Mouse (Mus musculus) heart, adult 8-10 months (tissue): ENCODE data around the gene Kdm2b. TPM values are rescaled to one million over a fixed set of nuclear protein-coding genes. Genes with fewer than 3 reads are reported as not detected.

Experiments used
- DNase-seq: peaks from one replicate; pipeline ENCODE4 v3.0.0; 2022; ENCODE audit warnings: low spot score
- total RNA-seq, 4 experiments: library from RNA; stranded (reverse); gene quantifications; 2 replicates each; pipeline ENCODE4 v1.2.4; 2022

Gene Kdm2b
- total RNA-seq, 4 experiments from 2014 or later = 12.7 to 14.9 (median 14.4) TPM

DNA sequence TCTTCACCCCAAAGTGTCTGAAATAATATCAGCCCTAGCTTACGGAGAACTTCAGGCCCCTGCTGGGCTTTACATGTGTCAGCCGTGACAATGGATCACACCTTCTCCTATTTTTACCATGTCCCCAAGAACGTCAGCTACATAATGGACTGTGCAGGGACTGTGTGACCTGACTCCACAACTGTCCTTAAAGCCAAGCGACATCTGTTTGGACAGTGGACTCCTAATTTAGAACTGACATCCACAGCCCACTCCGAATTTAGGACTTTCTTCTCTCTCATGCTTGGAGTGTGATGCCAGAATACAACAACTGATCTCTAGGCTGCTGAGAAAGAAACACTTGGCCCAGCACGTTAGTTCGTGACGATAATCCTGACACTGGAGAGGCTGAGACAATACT is 62.5 kb downstream of the Kdm2b start:
- peak; percentile 21 for DNase-seq

GRCm38 (mm10) chr5:122926341-122926740 is 63.3 kb downstream of the Kdm2b start:
- no peak for DNase-seq

GRCm38 (mm10) chr5:122925534-122925958 is 64.1 kb downstream of the Kdm2b start:
- DNase-seq = peak; percentile 72

DNA sequence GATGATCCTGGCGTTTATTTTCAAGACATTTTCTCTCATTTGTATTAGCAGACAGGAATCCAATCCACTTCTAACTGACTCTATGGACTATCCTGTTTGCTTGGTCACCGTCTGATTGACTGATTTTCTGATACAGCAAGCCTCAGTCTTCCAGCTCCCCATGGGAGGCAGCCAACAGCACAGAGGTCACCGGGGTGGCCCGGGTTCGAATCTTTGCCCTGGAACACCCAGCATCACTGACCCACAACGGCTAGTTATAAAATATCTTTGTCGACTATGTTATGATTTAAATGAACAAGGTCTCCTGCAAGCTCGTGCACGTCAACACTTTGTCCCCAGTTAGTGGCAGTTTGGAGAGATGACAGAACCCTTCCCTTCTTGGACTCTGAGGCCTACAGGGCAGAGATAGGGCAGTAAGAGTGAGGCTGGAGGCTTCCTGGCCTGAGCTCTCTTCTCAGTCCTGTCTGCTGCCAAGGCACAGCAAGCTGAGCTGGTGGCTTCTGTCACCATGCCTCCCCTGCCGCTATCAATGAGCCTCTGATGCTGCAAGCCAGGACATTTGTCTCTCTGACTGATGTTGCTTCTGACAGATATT is 65.7 kb downstream of the Kdm2b start:
- peak; percentile 40 for DNase-seq

DNA sequence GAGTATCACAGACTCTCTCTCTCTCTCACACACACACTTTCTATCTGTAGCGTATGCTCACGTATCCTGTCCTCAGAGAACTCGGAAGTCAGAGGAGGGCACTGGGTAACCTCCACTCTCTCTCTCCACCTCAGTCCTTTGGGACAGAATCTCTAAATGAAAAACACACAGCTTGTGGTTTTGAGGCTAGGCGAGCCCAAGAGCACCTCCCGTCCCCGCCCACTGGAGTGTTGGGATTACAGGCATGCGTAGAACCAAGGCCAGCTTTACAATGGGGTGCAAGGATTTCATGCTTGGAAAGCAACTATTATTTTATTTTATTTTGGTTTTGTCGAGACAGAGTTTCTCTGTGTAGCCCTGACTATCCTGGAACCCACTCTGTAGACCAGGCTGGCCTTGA is 67.7 kb downstream of the Kdm2b start:
- DNase-seq = no peak

DNA sequence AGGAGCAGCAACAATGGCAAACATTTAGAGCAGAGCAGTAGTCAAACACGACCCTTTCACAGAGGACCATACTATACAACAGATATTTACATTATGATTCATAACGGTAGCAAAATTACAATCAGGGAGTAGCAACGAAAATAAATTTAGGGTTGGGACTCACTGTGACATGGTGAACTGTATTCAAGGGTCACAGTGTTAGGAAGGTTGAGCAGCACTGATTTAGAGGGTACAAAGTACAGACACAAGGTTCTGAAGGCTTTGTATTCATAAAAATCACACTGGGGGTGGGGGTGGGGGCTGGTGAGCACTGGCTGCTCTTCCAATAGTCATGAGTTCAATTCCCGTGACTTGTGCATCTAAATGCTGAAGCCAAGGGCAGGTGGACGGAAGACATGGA is 69.1 kb downstream of the Kdm2b start:
- no peak for DNase-seq

DNA sequence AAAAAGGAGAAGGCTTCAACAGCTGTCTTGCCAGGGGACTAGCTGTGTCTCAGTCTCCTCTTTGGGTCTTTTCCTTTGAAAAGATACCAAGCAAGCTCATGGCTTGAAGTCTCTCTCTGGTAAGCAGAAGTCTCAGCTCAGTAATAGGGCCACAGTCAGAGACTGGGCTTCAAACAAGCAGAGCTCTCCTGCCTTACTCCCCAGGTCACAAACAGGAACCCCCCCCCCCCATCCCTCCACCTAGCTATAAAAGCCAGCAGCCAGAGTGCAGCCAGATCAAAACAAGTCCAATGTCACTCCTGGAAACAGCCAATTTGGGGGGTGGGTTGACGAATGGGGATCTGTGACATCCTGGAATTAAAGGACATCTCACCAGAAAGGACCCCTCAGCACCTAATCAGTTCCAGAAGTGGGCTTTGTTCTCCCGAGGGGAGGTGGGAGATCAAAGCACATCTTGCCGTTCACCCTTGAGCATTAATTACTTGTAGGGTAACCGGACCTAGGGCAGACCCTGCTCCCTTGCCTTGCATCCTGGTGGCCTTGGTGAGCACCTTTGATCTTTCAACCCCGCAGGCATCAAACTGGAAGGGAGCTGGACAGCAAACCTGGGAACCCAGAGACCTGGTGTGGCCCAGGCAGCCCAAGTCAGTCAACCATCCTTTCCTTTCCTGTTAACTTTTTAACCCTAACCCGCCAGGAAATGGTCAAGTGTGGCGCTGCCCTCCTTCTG is 71.5 kb downstream of the Kdm2b start:
- no peak for DNase-seq

DNA sequence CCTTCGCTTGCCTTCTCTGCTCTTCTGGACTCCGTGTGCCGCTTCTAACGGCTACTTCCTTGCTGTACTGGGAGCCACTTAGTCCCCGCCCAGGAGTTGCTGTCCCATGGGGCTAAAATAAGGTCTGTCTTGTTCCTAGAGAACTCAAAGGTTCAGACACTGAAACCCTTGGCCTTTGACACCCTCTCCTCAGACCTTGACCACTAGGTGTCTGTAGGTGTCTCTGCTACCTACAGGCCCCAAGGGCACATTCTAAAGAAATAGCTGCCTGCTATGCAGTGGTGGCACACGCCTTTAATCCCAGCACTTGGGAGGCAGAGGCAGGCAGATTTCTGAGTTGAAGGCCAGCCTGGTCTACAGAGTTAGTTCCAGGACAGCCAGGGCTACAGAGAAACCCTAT is 73.5 kb downstream of the Kdm2b start:
- DNase-seq = no peak

- no peak for DNase-seq
Measured at GRCm38 (mm10) chr5:122912863-122913262, 76.8 kb downstream of the Kdm2b start.

DNA sequence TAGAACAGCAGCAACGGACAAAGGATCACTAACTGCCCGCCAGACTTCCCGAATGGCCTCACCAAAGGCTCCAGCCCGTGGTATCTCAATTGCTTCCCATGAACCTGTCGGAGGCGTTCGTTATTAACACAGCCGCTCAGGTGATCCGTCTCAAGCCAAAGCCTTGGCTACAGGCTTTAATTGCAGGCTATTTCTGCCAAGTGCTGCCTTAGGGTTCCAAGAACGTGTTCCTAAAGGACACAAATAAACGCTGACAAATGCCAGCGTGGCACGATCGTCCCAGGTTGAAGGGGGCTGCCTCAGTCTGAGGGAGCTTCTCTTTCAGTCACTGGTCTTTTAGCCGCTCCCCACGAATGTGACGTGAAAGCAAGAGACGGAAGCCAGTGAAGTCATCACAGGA is 80.1 kb downstream of the Kdm2b start:
- peak; percentile 30 for DNase-seq

- DNase-seq = no peak
Measured at GRCm38 (mm10) chr5:122908001-122908400, 81.6 kb downstream of the Kdm2b start.

DNA sequence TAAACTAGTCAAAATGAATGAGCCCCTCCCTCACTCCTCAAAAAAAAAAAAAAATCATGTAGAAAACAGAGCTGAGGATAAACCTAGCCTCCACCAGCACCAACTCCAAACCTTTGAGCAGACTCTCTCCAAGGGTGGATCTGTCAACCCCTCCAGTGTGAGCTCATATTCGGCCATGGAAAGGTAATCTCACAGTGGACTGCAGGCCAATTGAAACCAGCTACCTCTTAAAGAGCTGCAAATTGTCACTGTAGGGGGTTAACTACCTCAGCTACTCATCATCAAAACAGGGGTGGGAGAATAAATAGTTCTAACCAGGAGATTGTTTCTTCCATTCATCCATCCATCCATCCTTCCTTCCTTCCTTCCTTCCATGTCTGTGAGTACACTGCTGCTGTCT is 82.4 kb downstream of the Kdm2b start:
- DNase-seq = no peak

DNA sequence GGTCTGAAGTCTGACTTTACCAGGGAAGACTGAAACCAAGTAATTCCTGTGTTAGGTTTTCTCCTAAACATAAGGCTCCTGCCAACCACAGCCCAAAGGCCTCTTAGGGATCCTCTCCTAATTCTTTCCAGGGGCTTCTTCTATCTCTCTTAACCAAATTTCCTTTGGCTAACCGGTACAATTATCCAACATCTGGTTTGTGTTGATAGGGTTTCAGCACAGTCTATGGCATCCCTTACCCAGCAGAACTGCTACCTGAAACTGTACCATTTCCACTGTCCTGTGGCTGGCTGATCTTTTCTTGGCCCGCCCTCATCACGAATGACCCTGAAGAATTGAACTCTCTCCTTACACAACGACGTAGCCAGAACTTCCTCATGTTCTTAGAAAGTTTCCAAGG is 86.5 kb downstream of the Kdm2b start:
- DNase-seq = no peak

GRCm38 (mm10) chr5:122902228-122902627 is 87.4 kb downstream of the Kdm2b start:
- DNase-seq = no peak

DNA sequence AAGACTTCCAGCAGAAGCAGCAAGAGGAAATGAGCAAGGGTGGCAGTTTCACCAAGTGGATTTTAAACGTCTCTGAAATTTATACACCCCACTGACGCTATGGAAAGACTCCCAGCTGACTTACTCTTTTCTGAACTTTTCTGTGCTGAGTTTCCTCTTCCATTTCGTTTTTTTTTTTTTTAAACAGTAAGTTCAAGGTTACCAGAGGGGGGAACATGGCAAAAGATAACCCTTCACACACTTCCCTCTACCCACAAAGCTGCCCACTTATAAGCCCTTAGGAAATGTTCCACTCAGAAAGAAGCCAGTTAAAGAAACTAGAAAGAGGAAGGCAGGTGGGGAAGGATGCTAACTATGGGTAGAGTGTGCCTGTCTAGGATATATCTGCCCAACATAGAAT is 88.0 kb downstream of the Kdm2b start:
- DNase-seq = no peak

GRCm38 (mm10) chr5:122901179-122901578 is 88.4 kb downstream of the Kdm2b start:
- no peak for DNase-seq

- no peak for DNase-seq
Measured at GRCm38 (mm10) chr5:122900558-122901171, 89.0 kb downstream of the Kdm2b start.

GRCm38 (mm10) chr5:122899777-122900557 is 89.7 kb downstream of the Kdm2b start:
- DNase-seq = peak; percentile 78

DNA sequence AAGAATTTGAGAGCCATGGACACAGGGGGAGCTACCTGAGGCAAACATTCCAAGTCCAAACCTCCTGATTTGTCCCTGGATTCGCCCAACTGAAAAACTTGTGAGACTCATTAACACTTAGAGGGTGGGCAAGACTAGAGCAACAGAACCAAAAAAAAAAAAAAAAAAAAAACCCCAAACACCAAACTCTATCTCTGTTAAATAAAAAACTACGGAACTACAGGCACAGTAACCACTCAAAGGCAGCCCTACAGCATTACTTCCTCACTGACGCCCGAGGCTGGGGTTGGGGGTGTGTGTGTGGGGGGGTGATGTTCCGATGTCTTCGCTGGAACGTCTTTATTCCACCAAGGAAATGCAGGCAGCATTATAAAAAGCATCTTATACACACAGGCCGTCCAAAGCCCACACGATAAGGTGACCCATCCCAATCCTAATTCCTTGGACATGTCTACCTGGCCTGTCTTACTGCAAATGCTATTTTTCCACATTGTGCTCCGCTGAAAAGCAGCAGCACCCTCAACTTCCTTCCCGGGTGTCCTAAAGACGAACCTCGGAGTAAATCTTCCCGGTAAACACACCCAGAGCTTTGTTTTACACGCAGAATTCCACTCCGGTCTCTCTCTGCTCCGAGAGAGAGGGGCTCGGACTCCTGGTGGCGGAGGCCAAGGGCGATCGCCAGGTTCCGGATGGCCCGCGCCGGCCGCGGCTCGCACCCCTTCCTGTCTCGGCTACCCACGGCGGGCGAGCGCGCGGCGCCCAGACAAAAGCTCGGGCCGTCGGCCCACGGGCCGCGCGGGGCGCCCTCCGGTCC is 90.5 kb downstream of the Kdm2b start:
- DNase-seq = no peak

DNA sequence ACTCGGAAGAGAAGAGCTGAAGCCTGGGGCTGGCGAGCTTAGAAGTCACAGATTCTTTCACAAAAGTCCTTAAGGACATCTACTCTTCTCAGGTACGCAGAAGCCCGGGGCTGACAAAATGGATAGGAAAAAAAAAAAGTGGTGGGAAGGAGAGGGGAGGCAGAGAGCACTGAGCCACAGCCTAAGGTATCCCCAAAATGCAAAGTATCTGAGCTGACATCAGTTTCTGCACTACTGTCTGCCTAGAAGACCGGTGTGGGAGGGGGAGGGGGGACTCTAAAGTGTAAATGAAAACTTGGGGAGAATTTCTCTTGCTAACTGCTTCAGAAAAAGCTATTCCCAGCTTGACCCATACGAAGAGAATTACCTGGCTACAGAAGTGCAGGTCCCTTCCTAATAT is 91.5 kb downstream of the Kdm2b start:
- no peak for DNase-seq

DNA sequence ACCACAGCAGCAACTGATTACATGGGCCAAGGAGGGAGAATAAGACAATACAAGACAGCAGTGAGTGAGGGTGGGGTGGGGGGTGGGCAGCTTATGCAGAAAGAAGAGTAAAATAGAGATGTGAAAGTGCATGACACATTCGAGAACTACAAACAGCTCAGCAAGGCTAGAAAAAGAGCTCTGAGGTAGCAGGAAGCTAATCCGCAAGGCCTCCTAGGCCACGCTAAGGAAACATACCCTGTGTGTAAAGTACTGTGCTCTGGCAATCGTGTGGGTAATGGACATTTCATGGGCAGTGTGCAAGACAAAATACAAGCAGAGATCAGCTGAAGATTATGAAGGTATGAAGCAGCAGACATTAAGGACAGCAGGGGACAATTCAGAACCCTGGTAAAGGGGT is 94.8 kb downstream of the Kdm2b start:
- DNase-seq = no peak
